Mouse (Mus musculus): ENCODE data around the gene Rassf9. TPM values are rescaled to one million over a fixed set of nuclear protein-coding genes. Genes with fewer than 3 reads are reported as not detected.

The Rassf9 gene
- polyA plus RNA-seq, 1 experiment = 0.63 TPM

- H3K4me3 ChIP-seq (ENCODE audit: insufficient read depth, low read length) = no peak overlapping the region
- TF ChIP-seq CTCF (IDR thresholded peaks at IDR 0.05; ENCODE audit: borderline replicate concordance, insufficient read depth, low read length) (no peak), POLR2A (IDR thresholded peaks at IDR 0.05; ENCODE audit: low read depth, low read length) (no peak)
Observed at GRCm38 (mm10) chr10:102562488-102562887, 50.5 kb downstream of the Rassf9 start.

DNA sequence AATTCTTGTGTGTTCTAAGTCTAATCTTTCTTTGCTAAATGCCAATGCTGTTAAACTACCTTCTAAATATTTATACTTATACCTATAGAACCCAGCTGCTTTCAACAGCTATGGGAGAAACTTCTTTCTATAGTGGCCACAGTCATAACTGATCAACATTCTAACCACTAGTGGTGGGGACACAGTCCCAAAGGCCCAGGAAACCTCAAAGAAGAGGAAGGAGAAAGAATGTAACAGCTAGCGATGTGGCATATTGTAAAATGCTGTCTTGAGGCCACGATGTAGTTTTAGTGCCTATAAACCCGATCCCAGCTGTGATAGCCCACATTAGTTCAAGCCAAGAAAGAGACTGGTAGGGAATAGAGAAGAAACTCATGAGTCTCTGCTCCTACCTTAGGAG, 65.9 kb downstream of the Rassf9 start:
- Histone ChIP-seq H3K4me1 (ENCODE audit: control insufficient read depth, insufficient read depth, low read length) (no peaks in the 10 kb centered on the region), H3K4me3 (ENCODE audit: insufficient read depth, low read length) (no peak overlapping the region), H3K27ac (ENCODE audit: insufficient read depth, low read length) (no peak overlapping the region)
- TF ChIP-seq CTCF (IDR thresholded peaks at IDR 0.05; ENCODE audit: borderline replicate concordance, insufficient read depth, low read length) (no peak), POLR2A (IDR thresholded peaks at IDR 0.05; ENCODE audit: low read depth, low read length) (no peak)

More at GRCm38 (mm10) chr10:102562488-102562887, 50.5 kb downstream of the Rassf9 start:
- no peaks in the 10 kb centered on the region for H3K4me1 ChIP-seq (ENCODE audit: control insufficient read depth, insufficient read depth, low read length)
- no peak overlapping the region for H3K27ac ChIP-seq (ENCODE audit: insufficient read depth, low read length)

GRCm38 (mm10) chr10:102594306-102594705, 82.3 kb downstream of the Rassf9 start:
- Histone ChIP-seq H3K27ac (ENCODE audit: insufficient read depth, low read length) (no peak overlapping the region), H3K4me1 (ENCODE audit: control insufficient read depth, insufficient read depth, low read length) (no peaks in the 10 kb centered on the region), H3K4me3 (ENCODE audit: insufficient read depth, low read length) (no peak overlapping the region)
- TF ChIP-seq POLR2A (IDR thresholded peaks at IDR 0.05; ENCODE audit: low read depth, low read length) (no peak), CTCF (IDR thresholded peaks at IDR 0.05; ENCODE audit: borderline replicate concordance, insufficient read depth, low read length) (no peak)

Other genes starting within 250 kb of the Rassf9 start
- 0.40 TPM in 1 of 2 replicates, not detected in the other for gene Nts, start 21.7 kb upstream of the Rassf9 start, polyA plus RNA-seq (2011; ENCODE audit: insufficient read length, low read depth, missing spikeins)

All from embryonic fibroblast, embryonic 13.5 days (primary cell).